Comparison of ENCODE assay signal across 21 mouse cellular contexts in genomic region chr8:87664217-87664509, GRCm38 (mm10).
DNase-seq lines count a peak whose midpoint lies in the region; ATAC-seq and TF ChIP-seq lines count a peak whose summit lies in the region.
"Had no signal": no experiment of that assay in that cellular context is flagged by ENCODE, and none has a peak within 500 bp of the region (broad histone marks: within the 10 kb centered on the region; RNA-seq: fewer than 3 reads in every experiment).

No protein-coding gene starts in this region.

- H3K27me3 ChIP-seq in hindbrain, embryonic 15.5 days = no peaks in the 10 kb centered on the region
- peaks cover 9% of the 10 kb centered on the region for H3K27me3 ChIP-seq in hindbrain, embryonic 12.5 days
- H3K27me3 ChIP-seq in midbrain, postnatal 0 days (ENCODE audit: insufficient read depth, low read length) = 0 out of 2 replicates have a peak, but pooled peaks cover 3% of the 10 kb centered on the region

- H3K4me3 ChIP-seq in hindbrain, embryonic 15.5 days = no peak overlapping the region
- H3K4me3 ChIP-seq in hindbrain, embryonic 12.5 days = no peak overlapping the region
- no peak overlapping the region for H3K4me3 ChIP-seq in midbrain, postnatal 0 days (ENCODE audit: low read depth, low read length)
- H3K4me3 ChIP-seq: forebrain, embryonic 15.5 days; limb, embryonic 10.5 days; stomach, embryonic 15.5 days had no signal

- DNase-seq in cerebellum, adult 11 months = peak; percentile 25
- no peak for DNase-seq in cerebellum, postnatal 4 days (ENCODE audit: low spot score in 2 of 2)
- DNase-seq in cerebellum, adult 9-10 months = peak; percentile 41
- DNase-seq in midbrain, postnatal 0 days (ENCODE audit: low spot score) = no peak
- DNase-seq in left cerebral cortex, adult 9 months (ENCODE audit: low spot score in 2 of 2) = no peak
- DNase-seq in urinary bladder, postnatal 25 days (ENCODE audit: low spot score) = no peak
- DNase-seq: adrenal gland, adult 8-10 months; gastrocnemius, postnatal 36 days; kidney, adult 2 months; kidney, postnatal 10 days; liver, postnatal 0 days; lung, postnatal 10 days; right cerebral cortex, postnatal 4 days; thymus, adult 18-20 months; thymus, postnatal 4 days had no signal

- H3K4me1 ChIP-seq in hindbrain, embryonic 15.5 days (replicated peaks) = peaks cover 76% of the 10 kb centered on the region
- peaks cover 67% of the 10 kb centered on the region for H3K4me1 ChIP-seq in hindbrain, embryonic 12.5 days
- H3K4me1 ChIP-seq in midbrain, postnatal 0 days (ENCODE audit: insufficient read depth, low read length) = peaks cover 18% of the 10 kb centered on the region

- WGBS in hindbrain, embryonic 15.5 days = 78% methylated on average over 2 of the region's 2 CpGs
- 88% methylated on average over 2 of the region's 2 CpGs for WGBS in hindbrain, embryonic 12.5 days
- WGBS in midbrain, postnatal 0 days = 86% methylated on average over 2 of the region's 2 CpGs

- H3K9me3 ChIP-seq in hindbrain, embryonic 15.5 days = no peaks in the 10 kb centered on the region
- no peaks in the 10 kb centered on the region for H3K9me3 ChIP-seq in hindbrain, embryonic 12.5 days (replicated peaks)
- H3K9me3 ChIP-seq in midbrain, postnatal 0 days (ENCODE audit: low read length) = no peaks in the 10 kb centered on the region
- H3K9me3 ChIP-seq: forebrain, embryonic 15.5 days; limb, embryonic 10.5 days; stomach, embryonic 15.5 days had no signal

- H3K27ac ChIP-seq in hindbrain, embryonic 15.5 days (replicated peaks) = peak overlapping the region; percentile 15
- H3K27ac ChIP-seq in hindbrain, embryonic 12.5 days = no peak overlapping the region
- H3K27ac ChIP-seq in midbrain, postnatal 0 days (ENCODE audit: low read depth, low read length) = peak overlapping the region; percentile 58; the same call in 1 of the 2 replicates
- H3K27ac ChIP-seq: stomach, embryonic 15.5 days had no signal

- ATAC-seq in hindbrain, embryonic 15.5 days (ENCODE audit: low FRiP score, low read depth) = no peak
- ATAC-seq in hindbrain, embryonic 12.5 days (ENCODE audit: low FRiP score) = no peak
- no peak; the same call in 1 of the 2 replicates for ATAC-seq in midbrain, postnatal 0 days (ENCODE audit: low FRiP score)
- ATAC-seq: forebrain, embryonic 15.5 days; liver, postnatal 0 days; Patski had no signal

- no peak overlapping the region for H3K9ac ChIP-seq in hindbrain, embryonic 15.5 days
- no peak overlapping the region for H3K9ac ChIP-seq in hindbrain, embryonic 12.5 days
- 0 out of 2 replicates have a peak overlapping the region, but pooled peaks have one; percentile 13 for H3K9ac ChIP-seq in midbrain, postnatal 0 days (replicated peaks; ENCODE audit: low read length, poor library complexity, severe bottlenecking)
- H3K9ac ChIP-seq: forebrain, embryonic 15.5 days; liver, postnatal 0 days; stomach, embryonic 15.5 days had no signal

- no peak overlapping the region for H3K4me2 ChIP-seq in hindbrain, embryonic 15.5 days
- no peak overlapping the region for H3K4me2 ChIP-seq in hindbrain, embryonic 12.5 days (replicated peaks)
- H3K4me2 ChIP-seq in midbrain, postnatal 0 days (ENCODE audit: low read depth, low read length, poor library complexity, severe bottlenecking) = no peak overlapping the region
- H3K4me2 ChIP-seq: forebrain, embryonic 15.5 days; stomach, embryonic 15.5 days had no signal

- H3K36me3 ChIP-seq in hindbrain, embryonic 15.5 days = no peaks in the 10 kb centered on the region
- no peaks in the 10 kb centered on the region for H3K36me3 ChIP-seq in hindbrain, embryonic 12.5 days
- no peaks in the 10 kb centered on the region for H3K36me3 ChIP-seq in midbrain, postnatal 0 days (ENCODE audit: insufficient read depth, low read length)
- H3K36me3 ChIP-seq: forebrain, embryonic 15.5 days; stomach, embryonic 15.5 days had no signal

- no peak for TF ChIP-seq CTCF in midbrain, postnatal 0 days (IDR thresholded peaks at IDR 0.05)

Comparison
In these comparisons a context has a peak if more than half of its experiments do, and no peak if none do; other contexts are left out.
1. DNase-seq: peak in cerebellum, adult 11 months (single experiment) and cerebellum, adult 9-10 months (single experiment); none in cerebellum, postnatal 4 days (0 of 2), midbrain, postnatal 0 days (single experiment), left cerebral cortex, adult 9 months (0 of 2) and urinary bladder, postnatal 25 days (single experiment).